Mouse (Mus musculus) 3T3-L1 (cell line): ENCODE data around the gene Lsg1.

Experiments
- DNase-seq: peaks from one replicate; pipeline ENCODE4 v3.0.0-alpha.2; 2015; ENCODE audit warnings: low read depth, low spot score

Lsg1 gene

GRCm38 (mm10) chr16:30587494-30588327 is at the start of gene Lsg1:
Lsg1 (minus strand) TSS chr16:30587592.
- DNase-seq: peak; percentile 97

DNA sequence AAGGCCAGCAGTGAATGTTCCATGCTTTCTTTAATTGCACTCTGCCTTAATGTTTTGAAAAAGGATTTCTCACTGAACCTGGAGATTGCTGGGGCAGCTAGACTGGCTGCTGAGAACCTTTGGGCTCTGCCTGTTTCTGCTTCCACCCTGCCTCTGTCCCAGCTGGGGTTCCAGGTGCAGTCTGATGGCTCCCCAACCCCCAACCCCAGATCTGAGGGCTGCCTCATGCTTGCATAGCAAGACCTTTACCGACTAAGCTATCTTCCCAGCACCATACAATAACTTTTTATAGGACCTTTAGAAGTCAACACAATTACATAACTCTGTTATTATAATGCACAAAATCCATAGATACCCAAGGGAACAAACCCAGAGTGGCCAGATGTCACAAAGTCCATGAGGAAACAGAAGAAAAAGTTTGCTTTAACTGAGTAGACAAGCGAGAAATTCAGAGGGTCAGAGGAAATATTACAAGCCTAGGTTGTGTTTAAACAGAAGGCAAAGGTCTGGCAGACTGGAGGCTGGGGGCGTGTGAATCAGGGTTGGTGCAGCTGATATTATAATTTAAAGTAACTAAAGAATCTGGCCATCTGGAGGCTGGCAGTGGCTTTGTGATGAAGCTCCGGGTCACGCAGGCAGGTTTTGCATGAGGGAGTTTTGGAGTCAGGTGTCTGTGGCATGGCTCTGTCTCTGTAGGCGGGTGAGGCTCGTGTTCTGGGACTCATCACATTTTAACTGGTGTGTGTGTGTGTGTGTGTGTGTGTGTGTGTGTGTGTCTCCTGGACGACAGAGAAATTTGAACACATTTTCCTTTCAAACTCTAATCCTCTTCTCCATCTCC is 46.7 kb upstream of the Lsg1 start:
- DNase-seq: no peak

DNA sequence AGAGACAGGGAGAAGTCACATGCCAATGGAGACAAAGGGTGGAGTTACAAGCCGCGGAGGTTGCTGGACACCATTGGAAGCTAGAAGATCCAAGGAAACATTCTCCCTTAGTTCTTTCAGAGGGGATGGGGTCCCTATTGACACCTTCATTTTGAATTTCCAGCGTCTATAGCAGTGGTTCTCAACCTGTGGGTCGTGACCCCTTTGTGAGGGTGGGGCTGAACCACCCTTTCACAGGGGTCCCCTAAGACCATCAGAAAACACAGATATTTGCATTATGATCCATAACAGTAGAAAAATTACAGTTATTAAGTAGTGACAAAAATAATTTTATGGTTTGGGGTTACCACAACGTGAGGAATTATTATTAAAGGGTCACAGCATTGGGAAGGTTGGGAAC is 42.1 kb upstream of the Lsg1 start:
- DNase-seq: no peak

- DNase-seq: peak; percentile 33
Measured at GRCm38 (mm10) chr16:30628401-30628800, 41.0 kb upstream of the Lsg1 start.

DNA sequence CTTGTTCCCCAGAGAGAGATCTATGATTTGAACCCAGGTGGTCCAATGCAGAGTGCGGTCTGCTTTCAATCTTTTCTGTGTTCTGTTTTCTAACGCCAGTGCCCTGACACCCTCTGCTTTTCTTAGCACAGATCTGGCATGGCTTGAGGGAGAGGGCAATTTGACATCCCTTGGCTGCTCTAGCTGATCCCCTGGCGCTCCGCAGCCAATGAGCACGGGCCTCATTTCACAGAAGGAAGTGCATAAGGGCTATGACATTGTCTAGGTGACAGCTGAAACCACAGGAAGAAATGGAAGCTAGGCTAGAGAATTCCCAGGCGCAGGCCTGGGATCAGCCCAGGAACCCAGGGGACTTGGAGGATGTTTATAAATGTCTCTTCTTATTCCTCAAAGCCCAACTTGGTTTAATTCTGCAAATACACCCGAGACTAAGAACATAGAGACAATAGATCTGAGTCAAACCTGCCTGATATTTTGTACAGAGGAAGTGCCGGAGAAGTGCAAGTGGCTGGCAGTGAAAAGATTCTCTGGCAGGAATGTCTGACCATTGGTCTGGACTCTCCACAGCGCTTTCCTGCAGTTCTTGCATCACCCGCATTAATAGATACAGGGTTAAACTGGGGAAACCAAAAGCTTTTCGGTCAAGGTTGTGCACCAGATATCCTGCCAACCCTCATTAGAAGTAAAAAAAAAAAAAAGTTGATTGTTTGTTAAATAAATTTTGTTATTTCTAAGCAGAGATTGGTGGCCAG is 40.4 kb upstream of the Lsg1 start:
- DNase-seq: no peak

- DNase-seq: no peak
Measured at GRCm38 (mm10) chr16:30624640-30625039, 37.2 kb upstream of the Lsg1 start.

GRCm38 (mm10) chr16:30623645-30624044 is 36.3 kb upstream of the Lsg1 start:
- DNase-seq: no peak

GRCm38 (mm10) chr16:30616281-30616680 is 28.9 kb upstream of the Lsg1 start:
- DNase-seq: no peak

DNA sequence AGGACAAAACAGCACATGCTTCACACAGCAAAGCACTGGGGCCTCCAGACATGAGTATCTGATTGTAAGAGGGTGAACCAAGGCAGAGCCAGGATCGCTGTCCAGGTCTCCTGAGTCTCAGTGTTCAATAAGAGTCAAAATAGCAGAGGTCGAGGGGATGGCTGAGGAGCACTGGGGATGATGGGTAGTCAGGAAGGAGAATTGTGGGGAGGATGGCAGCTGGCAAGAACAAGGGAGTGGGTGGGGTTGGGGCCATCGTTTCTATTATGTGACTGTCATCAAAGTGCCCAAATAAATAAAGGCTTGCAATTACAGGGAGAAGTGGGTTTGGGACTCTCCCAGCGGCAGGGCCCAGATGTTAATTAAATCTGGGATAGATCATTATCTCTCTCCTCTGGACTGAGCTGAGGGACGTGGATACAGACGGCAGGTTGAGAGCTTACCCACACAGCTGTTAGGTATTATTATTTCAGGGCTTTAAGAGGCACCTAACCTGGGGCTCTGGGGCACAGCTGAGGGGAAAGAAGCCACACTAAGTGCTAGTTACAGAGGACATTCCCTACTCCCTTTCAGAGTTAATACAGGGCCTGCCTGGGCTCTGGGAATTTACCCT is 27.4 kb upstream of the Lsg1 start:
- no peak for DNase-seq

DNA sequence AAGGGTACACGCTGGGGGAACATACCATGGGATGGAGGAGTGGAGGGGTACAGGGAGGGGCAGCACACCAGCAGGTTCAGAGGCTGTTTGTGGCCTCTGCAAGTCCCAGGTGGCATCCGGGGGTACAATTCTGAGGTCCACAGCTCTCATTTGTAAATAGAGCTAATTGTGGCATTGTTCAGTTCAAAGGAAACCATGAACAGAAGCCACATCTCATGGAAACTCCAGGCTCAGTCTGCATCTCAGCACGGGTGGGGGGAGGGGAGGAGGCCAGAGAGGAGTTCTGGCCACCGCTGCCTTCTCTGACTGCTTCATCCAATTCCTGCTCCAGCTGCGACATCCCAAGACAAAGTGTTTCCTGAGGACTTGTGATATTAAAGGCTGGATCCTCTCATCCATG is 26.7 kb upstream of the Lsg1 start:
- DNase-seq: no peak

GRCm38 (mm10) chr16:30613122-30613521 is 25.7 kb upstream of the Lsg1 start:
- DNase-seq: peak; percentile 55

DNA sequence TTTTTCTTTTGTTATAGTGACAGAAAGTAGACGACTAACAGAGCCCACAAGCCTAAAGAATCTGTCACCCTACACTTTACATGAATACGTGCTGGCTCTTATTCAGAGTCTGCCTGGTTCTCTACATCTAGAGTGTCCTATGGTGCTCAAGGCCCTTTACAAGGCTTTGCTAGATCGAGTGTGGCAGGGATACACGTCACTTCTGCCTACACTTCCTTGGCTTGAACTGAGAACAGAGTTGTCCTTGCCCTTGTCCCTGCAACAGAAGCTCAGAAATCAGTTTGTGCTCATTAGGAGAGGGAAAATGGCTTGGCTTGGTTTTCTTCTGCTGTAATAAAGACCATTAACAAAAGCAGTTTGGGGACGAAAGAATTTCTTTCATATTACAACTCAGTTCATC is 23.9 kb upstream of the Lsg1 start:
- DNase-seq: no peak

GRCm38 (mm10) chr16:30607868-30608267 is 20.5 kb upstream of the Lsg1 start:
- no peak for DNase-seq

DNA sequence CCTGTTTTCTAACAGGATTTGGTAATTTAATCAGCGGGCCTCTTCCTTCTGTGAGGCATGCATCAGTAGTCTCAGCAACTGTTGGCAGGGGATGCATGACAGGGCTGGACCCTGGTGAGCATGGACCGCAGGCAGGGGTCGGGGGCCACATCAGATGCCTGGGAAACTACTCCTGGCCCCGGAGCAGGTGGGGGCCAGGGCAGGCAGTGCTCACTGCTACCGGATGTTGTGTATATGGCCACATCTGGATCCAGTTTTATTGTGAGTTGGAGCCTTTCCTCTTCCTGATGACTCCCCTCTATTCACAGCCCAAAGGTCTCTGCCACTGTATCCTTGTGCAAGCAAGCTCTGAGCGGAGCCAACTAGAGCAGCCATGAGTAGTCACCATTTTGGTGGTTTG is 18.1 kb upstream of the Lsg1 start:
- DNase-seq: no peak

DNA sequence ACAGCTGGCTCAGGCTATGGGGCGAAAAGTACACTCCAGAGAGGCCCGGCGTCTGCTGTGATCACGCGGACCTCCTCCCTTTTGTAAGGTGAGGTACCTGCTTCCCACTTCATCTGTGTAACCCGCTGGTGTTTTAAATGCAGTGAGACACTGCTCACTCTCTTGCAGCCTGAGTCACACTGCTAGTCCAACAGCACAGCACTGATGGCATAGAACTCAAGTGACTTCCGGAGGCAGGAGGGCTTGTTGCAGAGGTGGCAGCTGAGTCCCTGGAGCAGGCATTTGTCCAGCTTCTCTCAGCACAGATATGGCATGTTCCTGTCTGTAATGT is 17.4 kb upstream of the Lsg1 start:
- DNase-seq: no peak

DNA sequence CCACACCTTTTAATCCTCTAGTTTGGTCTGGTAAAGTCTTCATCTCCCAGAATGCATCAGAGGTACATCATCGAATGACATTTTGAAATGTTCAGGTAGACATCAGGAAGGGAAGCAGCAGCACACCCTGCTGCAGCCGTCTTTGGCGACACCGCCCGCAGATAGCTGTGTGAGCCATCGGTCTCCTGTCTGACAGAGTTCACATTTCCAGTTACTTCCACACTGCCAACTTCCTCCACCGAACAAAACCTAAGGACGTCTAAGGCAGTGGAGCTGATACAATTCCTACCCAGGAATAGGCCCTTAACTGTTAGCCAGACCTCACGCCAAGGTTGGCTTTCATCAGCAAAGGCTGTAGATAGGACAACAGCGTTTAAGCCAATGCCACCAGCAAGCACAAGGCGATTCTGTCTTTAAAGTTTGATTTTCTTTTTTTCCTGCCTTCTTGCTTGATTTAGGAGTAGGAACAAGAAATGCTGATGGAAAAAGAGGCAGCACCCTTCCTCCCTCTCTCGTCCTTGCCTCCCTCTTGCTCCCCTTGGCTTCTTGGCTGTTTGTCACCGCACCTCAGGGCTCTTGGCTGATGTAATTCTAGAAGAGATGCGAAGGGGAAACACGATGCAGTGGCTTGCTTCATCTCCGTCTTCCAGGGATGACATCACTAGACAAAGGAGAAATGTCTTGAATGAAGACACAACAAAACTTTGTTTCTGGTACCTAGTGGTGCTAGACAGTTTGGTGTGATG is 16.8 kb upstream of the Lsg1 start:
- no peak for DNase-seq

DNA sequence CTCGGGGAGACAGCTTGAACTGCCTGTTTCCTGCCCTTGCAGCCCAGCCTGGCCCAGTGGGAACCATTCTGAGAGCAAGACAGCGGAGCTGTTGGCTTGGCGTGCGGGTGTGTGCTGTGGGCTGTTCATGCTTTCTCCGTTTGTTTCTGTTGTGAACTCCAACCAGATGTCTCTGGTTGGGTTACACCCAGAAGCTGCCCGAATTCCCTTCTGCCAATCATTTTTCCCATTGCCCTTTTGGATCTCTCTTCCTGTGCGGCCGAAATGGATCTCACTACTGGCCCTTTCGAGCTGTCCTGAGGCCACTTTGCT is 16.1 kb upstream of the Lsg1 start:
- DNase-seq: no peak

GRCm38 (mm10) chr16:30602684-30603530 is 15.5 kb upstream of the Lsg1 start:
- no peak for DNase-seq

DNA sequence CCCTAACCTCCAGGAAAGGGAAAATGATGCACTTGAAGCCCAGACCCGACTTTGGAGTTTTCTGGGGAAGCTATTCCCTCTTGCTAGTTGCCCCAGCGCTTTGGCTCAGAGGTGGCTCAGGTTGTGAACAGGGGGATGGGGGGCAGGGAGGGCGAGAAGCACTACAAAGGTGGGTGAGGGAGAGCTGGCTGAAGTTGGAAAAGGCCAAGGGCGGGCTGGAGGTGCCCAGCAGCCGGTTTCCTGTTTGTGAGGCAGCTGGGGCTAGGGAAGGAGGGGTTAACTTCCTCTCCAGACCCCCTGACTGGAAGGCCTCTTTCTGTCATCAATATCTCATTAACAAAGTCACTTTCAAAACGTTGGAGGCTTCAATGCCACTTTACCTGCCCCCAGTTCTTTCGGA is 14.6 kb upstream of the Lsg1 start:
- no peak for DNase-seq

GRCm38 (mm10) chr16:30601046-30601832 is 13.8 kb upstream of the Lsg1 start:
- DNase-seq: no peak
